8 mouse cellular contexts compared by ENCODE assay signal in genomic region chr2:30692561-30693205, GRCm38 (mm10).
DNase-seq lines count a peak whose midpoint lies in the region; ATAC-seq and TF ChIP-seq lines count a peak whose summit lies in the region.

No protein-coding gene starts in this region.

- 0% methylated on average over 13 of the region's 13 CpGs for WGBS in embryonic facial prominence, embryonic 11.5 days
- under 1% methylated on average over 13 of the region's 13 CpGs for WGBS in limb, embryonic 12.5 days
- 2% methylated on average over 12 of the region's 13 CpGs for WGBS in midbrain, embryonic 16.5 days

- peaks cover 11% of the 10 kb centered on the region for H3K4me1 ChIP-seq in ES-Bruce4 (ENCODE audit: control insufficient read depth, insufficient read depth, low read length)
- peaks cover 15% of the 10 kb centered on the region for H3K4me1 ChIP-seq in embryonic facial prominence, embryonic 11.5 days (ENCODE audit: control insufficient read depth, insufficient read depth, low read length)
- peaks cover 61% of the 10 kb centered on the region for H3K4me1 ChIP-seq in limb, embryonic 12.5 days (replicated peaks)
- H3K4me1 ChIP-seq in midbrain, embryonic 16.5 days (ENCODE audit: control insufficient read depth, insufficient read depth, low read length): peaks cover 44% of the 10 kb centered on the region

- H3K4me3 ChIP-seq in ES-Bruce4 (ENCODE audit: low read depth, low read length): peak overlapping the region; percentile 60
- H3K4me3 ChIP-seq in embryonic facial prominence, embryonic 11.5 days (ENCODE audit: low read depth, low read length): peak overlapping the region; percentile 14; the same call in 1 of the 2 replicates
- peak overlapping the region; percentile 41 for H3K4me3 ChIP-seq in limb, embryonic 12.5 days (replicated peaks)
- no peak overlapping the region for H3K4me3 ChIP-seq in midbrain, embryonic 16.5 days (ENCODE audit: low read depth, low read length)

- no peaks in the 10 kb centered on the region for H3K36me3 ChIP-seq in ES-Bruce4 (ENCODE audit: control insufficient read depth, insufficient read depth, low read length, poor library complexity, severe bottlenecking)
- no peaks in the 10 kb centered on the region for H3K36me3 ChIP-seq in embryonic facial prominence, embryonic 11.5 days (replicated peaks; ENCODE audit: control insufficient read depth, insufficient read depth, low read depth, low read length)
- H3K36me3 ChIP-seq in limb, embryonic 12.5 days: no peaks in the 10 kb centered on the region
- H3K36me3 ChIP-seq in midbrain, embryonic 16.5 days (ENCODE audit: control insufficient read depth, insufficient read depth, low read length): no peaks in the 10 kb centered on the region

- no peak overlapping the region for H3K27ac ChIP-seq in ES-Bruce4 (ENCODE audit: insufficient read depth, low read length)
- peak overlapping the region; percentile 99 for H3K27ac ChIP-seq in embryonic facial prominence, embryonic 11.5 days (replicated peaks; ENCODE audit: low read depth, low read length)
- peak overlapping the region; percentile 99 for H3K27ac ChIP-seq in limb, embryonic 12.5 days
- H3K27ac ChIP-seq in midbrain, embryonic 16.5 days (ENCODE audit: low read length): peak overlapping the region; percentile 100

- H3K9me3 ChIP-seq in ES-Bruce4 (replicated peaks; ENCODE audit: control insufficient read depth, insufficient read depth, low read length, poor library complexity, severe bottlenecking): no peaks in the 10 kb centered on the region
- no peaks in the 10 kb centered on the region for H3K9me3 ChIP-seq in embryonic facial prominence, embryonic 11.5 days (replicated peaks; ENCODE audit: control insufficient read depth, low read length)
- no peaks in the 10 kb centered on the region for H3K9me3 ChIP-seq in limb, embryonic 12.5 days
- H3K9me3 ChIP-seq in midbrain, embryonic 16.5 days (replicated peaks; ENCODE audit: control insufficient read depth, low read length, poor library complexity, severe bottlenecking): no peaks in the 10 kb centered on the region

- DNase-seq in cerebellum, adult 8-10 months: no peak
- DNase-seq in embryonic facial prominence, embryonic 11.5 days (ENCODE audit: low spot score): peak; percentile 87
- DNase-seq in heart, postnatal 14 days: peak; percentile 56 to 59
- DNase-seq in thymus, postnatal 36 days: peak; percentile 54 to 68

- no peak for TF ChIP-seq POLR2A in ES-Bruce4 (IDR thresholded peaks at IDR 0.05; ENCODE audit: insufficient read depth, low read length)

- intact Hi-C loops in heart, postnatal 14 days (cut with DNase I): no loop called here

- TF ChIP-seq CTCF in ES-Bruce4 (IDR thresholded peaks at IDR 0.05; ENCODE audit: low read depth, low read length): no peak

- no peaks in the 10 kb centered on the region for H3K27me3 ChIP-seq in ES-Bruce4 (ENCODE audit: control insufficient read depth, insufficient read depth, low read length, poor library complexity, severe bottlenecking)
- no peaks in the 10 kb centered on the region; the same call in 1 of the 2 replicates for H3K27me3 ChIP-seq in embryonic facial prominence, embryonic 11.5 days (ENCODE audit: control insufficient read depth, insufficient read depth, low read length)
- no peaks in the 10 kb centered on the region for H3K27me3 ChIP-seq in limb, embryonic 12.5 days
- H3K27me3 ChIP-seq in midbrain, embryonic 16.5 days (ENCODE audit: control insufficient read depth, insufficient read depth, low read depth, low read length): no peaks in the 10 kb centered on the region

- ATAC-seq in cerebellum, adult (ENCODE audit: insufficient number of reproducible peaks, low FRiP score, low TSS enrichment): peak; percentile 16; the same call in 1 of the 2 replicates
- peak; percentile 76 for ATAC-seq in embryonic facial prominence, embryonic 11.5 days (replicated peaks; ENCODE audit: insufficient number of reproducible peaks, low FRiP score, low TSS enrichment, low read depth)
- peak; percentile 79 for ATAC-seq in limb, embryonic 12.5 days (ENCODE audit: insufficient number of reproducible peaks, insufficient read depth, low FRiP score, low TSS enrichment, low read depth)
- ATAC-seq in midbrain, embryonic 16.5 days: peak; percentile 80

- TF ChIP-seq EP300 in ES-Bruce4 (IDR thresholded peaks at IDR 0.05; ENCODE audit: insufficient read depth, low read depth, low read length): peak; percentile 30; the same call in 1 of the 2 replicates

- H3K9ac ChIP-seq in ES-Bruce4 (ENCODE audit: low read depth, poor library complexity, severe bottlenecking): 0 out of 2 replicates have a peak overlapping the region, but pooled peaks have one; percentile 63
- H3K9ac ChIP-seq in embryonic facial prominence, embryonic 11.5 days (replicated peaks; ENCODE audit: low read length): peak overlapping the region; percentile 50
- peak overlapping the region; percentile 72 for H3K9ac ChIP-seq in limb, embryonic 12.5 days (replicated peaks)
- H3K9ac ChIP-seq in midbrain, embryonic 16.5 days (ENCODE audit: low read depth, low read length): peak overlapping the region; percentile 45; the same call in 1 of the 2 replicates

- H3K4me2 ChIP-seq in embryonic facial prominence, embryonic 11.5 days (ENCODE audit: low read depth, low read length): peak overlapping the region; percentile 24
- H3K4me2 ChIP-seq in limb, embryonic 12.5 days: peak overlapping the region; percentile 73
- H3K4me2 ChIP-seq in midbrain, embryonic 16.5 days (ENCODE audit: low read length): peak overlapping the region; percentile 22

Comparison
In these comparisons a context has a peak if more than half of its experiments do, and no peak if none do; other contexts are left out.
1. ATAC-seq: peak in every context shown above with its lines; median percentile 80 in midbrain, embryonic 16.5 days; 79 in limb, embryonic 12.5 days; 76 in embryonic facial prominence, embryonic 11.5 days; 16 in cerebellum, adult.
2. H3K4me2 ChIP-seq: peak in every context shown above with its lines; median percentile 73 in limb, embryonic 12.5 days; 24 in embryonic facial prominence, embryonic 11.5 days; 22 in midbrain, embryonic 16.5 days.